Mouse (Mus musculus) adrenal gland, adult (tissue): ENCODE results near the gene Steap3.
A peak's percentile ranks its signal among the peaks of the same experiment; 100 is the strongest.

Experiments used
- DNase-seq, 2 experiments: peaks; one replicate each; pipeline ENCODE4 v3.0.0; 2022 to 2023; ENCODE audit warnings: low spot score in 1 of 2; ENCODE audit not compliant: inconsistent age in 2 of 2

Steap3 gene

GRCm38 (mm10) chr1:120251193-120251592 lies 21.3 kb downstream of the Steap3 start:
- DNase-seq = no peak

- DNase-seq = no peak
These were observed 21.9 kb downstream of the Steap3 start for GRCm38 (mm10) chr1:120250586-120250985.

- DNase-seq = peak in 1 of 2 experiments; percentile 70
These were observed 22.7 kb downstream of the Steap3 start for GRCm38 (mm10) chr1:120249842-120250241.

- DNase-seq = peak; percentile 89 to 96
These were observed 24.3 kb downstream of the Steap3 start for GRCm38 (mm10) chr1:120248156-120248555.

GRCm38 (mm10) chr1:120247351-120247750 lies 25.2 kb downstream of the Steap3 start:
- no peak for DNase-seq

GRCm38 (mm10) chr1:120246946-120247345 lies 25.6 kb downstream of the Steap3 start:
- peak in 1 of 2 experiments; percentile 54 for DNase-seq

- DNase-seq = peak; percentile 53 to 83
These were observed 26.8 kb downstream of the Steap3 start for GRCm38 (mm10) chr1:120245661-120246131.

- no peak for DNase-seq
These were observed 27.9 kb downstream of the Steap3 start for GRCm38 (mm10) chr1:120244646-120245045.

GRCm38 (mm10) chr1:120243987-120244386 lies 28.5 kb downstream of the Steap3 start:
- DNase-seq = no peak

GRCm38 (mm10) chr1:120237068-120237467 lies 35.4 kb downstream of the Steap3 start:
- DNase-seq = no peak

GRCm38 (mm10) chr1:120236424-120236823 lies 36.1 kb downstream of the Steap3 start:
- peak; percentile 78 to 82 for DNase-seq

GRCm38 (mm10) chr1:120235631-120236215 lies 36.8 kb downstream of the Steap3 start:
- DNase-seq = no peak

- DNase-seq = no peak
These were observed 40.3 kb downstream of the Steap3 start for GRCm38 (mm10) chr1:120232170-120232569.

- peak; percentile 65 to 81 for DNase-seq
These were observed 41.2 kb downstream of the Steap3 start for GRCm38 (mm10) chr1:120231334-120231733.

GRCm38 (mm10) chr1:120229723-120230471 lies 42.6 kb downstream of the Steap3 start:
- peak in 1 of 2 experiments; percentile 71 for DNase-seq

GRCm38 (mm10) chr1:120223613-120224012 lies 48.9 kb downstream of the Steap3 start:
- DNase-seq = no peak

- DNase-seq = no peak
These were observed 51.2 kb downstream of the Steap3 start for GRCm38 (mm10) chr1:120221285-120221684.

GRCm38 (mm10) chr1:120220841-120221240 lies 51.7 kb downstream of the Steap3 start:
- no peak for DNase-seq

GRCm38 (mm10) chr1:120208502-120209230 lies 63.8 kb downstream of the Steap3 start:
- DNase-seq = peak; percentile 73 to 85

GRCm38 (mm10) chr1:120207568-120207967 lies 64.9 kb downstream of the Steap3 start:
- peak; percentile 44 to 74 for DNase-seq

- DNase-seq = no peak
These were observed 67.7 kb downstream of the Steap3 start for GRCm38 (mm10) chr1:120204834-120205233.

- DNase-seq = peak; percentile 59 to 76
These were observed 68.7 kb downstream of the Steap3 start for GRCm38 (mm10) chr1:120203836-120204235.
